Mouse (Mus musculus): ENCODE results near the gene Msln. TPM values are rescaled to one million over a fixed set of nuclear protein-coding genes. Genes with fewer than 3 reads are reported as not detected.

Gene Msln
- 2.3 and 3.3 TPM in 2 replicates for polyA plus RNA-seq (2011; ENCODE audit: insufficient read length, low read depth, missing spikeins)

DNA sequence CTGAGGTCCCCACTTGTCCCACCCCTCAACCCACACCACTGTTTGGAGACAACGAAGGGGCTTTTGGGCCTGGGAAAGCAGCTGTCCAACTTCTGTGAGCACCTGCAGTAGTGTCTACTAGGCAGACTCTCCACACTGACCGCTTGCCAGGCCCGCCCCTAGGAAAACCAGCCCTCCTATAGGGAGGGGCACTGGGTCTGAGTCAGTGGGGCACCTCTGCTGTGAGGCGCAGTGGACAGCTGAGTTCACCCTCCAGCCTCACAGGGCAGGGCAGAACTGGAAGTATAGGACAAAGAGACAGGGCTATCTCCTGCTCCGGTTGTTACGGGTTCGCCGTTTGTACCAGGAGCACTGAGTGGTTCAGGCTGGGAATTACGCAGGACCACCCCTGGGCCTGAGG is at the start of gene Msln:
TSS of gene Msln (minus strand) at position 138 of the 400 bp plus-strand sequence.
- Histone ChIP-seq H3K4me1 (ENCODE audit: control insufficient read depth, insufficient read depth, low read length) (peaks cover 18% of the 10 kb centered on the region), H3K27ac (ENCODE audit: insufficient read depth, low read length) (no peak within 1 kb of the TSS), H3K4me3 (ENCODE audit: insufficient read depth, low read length) (no peak within 1 kb of the TSS)
- no peak for TF ChIP-seq POLR2A (IDR thresholded peaks at IDR 0.05; ENCODE audit: low read depth, low read length)
- TF ChIP-seq CTCF (IDR thresholded peaks at IDR 0.05; ENCODE audit: borderline replicate concordance, insufficient read depth, low read length), result no peak

DNA sequence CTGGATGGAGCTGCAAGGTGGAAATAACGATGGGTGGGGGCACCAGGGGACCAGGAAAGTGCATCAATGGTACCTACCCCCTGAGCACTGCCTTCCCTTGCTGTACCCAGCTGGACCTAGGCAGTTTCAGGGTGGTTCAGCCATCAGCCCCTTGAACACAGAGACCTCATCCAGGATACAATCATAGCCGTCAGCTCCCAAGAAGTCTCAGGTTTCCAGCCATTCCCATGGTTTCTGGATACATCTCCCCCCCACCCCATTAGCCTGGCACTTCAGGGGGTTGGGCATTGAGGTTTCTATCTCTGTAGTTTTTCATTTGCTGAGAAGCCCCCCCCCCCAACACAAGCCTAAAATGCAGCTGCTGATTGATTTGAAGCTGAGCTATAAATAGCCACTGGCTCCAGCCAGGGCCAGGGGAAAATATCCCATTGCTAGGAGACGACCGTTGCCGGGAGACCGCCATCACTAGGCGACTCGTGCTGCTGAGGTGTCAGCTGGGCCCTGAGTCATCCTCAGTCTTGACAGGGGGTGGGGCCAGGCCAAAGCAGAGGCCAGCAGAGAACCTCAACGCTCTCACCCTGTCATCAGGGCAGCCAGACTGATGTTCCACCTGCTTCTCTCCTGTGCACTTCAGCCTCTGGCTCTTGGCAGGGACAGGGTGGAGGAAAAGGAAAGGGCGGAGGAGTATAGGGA is 48.8 kb upstream of the Msln start:
- H3K4me1 ChIP-seq (ENCODE audit: control insufficient read depth, insufficient read depth, low read length), result peaks cover 6% of the 10 kb centered on the region; the same call in 1 of the 2 replicates
- TF ChIP-seq CTCF (IDR thresholded peaks at IDR 0.05; ENCODE audit: borderline replicate concordance, insufficient read depth, low read length), result no peak
- TF ChIP-seq POLR2A (IDR thresholded peaks at IDR 0.05; ENCODE audit: low read depth, low read length), result no peak

DNA sequence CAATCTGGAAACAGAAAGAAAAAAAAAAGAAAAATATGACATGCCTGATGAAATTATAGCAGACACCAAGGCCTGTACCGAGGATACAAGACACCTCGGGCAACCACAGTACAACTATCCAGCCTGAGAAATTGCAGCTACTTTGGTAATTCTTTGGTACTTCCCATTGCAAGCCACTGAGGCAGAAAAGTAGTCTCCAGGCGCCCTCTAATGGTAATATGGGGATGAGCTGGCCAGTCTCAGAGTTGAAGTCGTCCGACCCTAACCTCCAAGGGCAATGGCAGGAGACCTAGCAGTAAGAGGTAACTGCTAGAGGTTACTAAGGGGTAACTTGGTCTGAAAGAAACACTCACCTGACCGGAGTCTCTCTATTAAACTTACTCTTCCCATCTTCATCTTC is 46.9 kb upstream of the Msln start:
- H3K27ac ChIP-seq (ENCODE audit: insufficient read depth, low read length), result no peak overlapping the region
- no peak overlapping the region for H3K4me3 ChIP-seq (ENCODE audit: insufficient read depth, low read length)
- peak; percentile 26; the same call in 1 of the 2 replicates for TF ChIP-seq CTCF (IDR thresholded peaks at IDR 0.05; ENCODE audit: borderline replicate concordance, insufficient read depth, low read length)
- no peak for TF ChIP-seq POLR2A (IDR thresholded peaks at IDR 0.05; ENCODE audit: low read depth, low read length)
- peaks cover 4% of the 10 kb centered on the region; the same call in 1 of the 2 replicates for H3K4me1 ChIP-seq (ENCODE audit: control insufficient read depth, insufficient read depth, low read length)

More for the DNA sequence above, 48.8 kb upstream of the Msln start:
- Histone ChIP-seq H3K4me3 (ENCODE audit: insufficient read depth, low read length) (no peak overlapping the region), H3K27ac (ENCODE audit: insufficient read depth, low read length) (no peak overlapping the region)

DNA sequence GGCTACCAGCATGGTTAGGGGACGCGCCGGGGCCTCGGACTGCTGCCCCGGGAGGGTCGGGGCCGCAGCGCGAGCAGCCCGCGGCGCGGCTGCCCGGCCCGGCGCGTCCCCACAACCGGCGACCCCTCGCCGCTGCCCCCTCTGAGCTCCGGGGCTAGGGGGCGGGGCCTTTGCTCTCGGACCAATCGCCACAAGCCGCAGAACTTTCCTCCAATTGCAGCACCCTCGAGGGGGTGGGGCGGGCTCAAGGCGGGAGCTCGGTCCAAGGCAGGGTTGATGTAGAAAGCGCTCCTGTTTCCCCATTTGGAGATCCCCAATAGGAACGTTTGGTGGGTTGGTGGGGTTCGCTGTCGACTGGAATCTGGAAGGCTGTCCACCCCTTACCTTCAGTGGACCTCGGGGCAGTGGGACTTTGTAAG is 42.8 kb upstream of the Msln start, which contains the start of gene Metrn:
TSS of gene Metrn (minus strand) at position 186 of the 419 bp plus-strand sequence.
- no peak within 1 kb of the TSS for H3K27ac ChIP-seq (ENCODE audit: insufficient read depth, low read length)
- peaks cover 7% of the 10 kb centered on the region; the same call in 1 of the 2 replicates for H3K4me1 ChIP-seq (ENCODE audit: control insufficient read depth, insufficient read depth, low read length)
- peak within 1 kb of the TSS; percentile 76 for H3K4me3 ChIP-seq (ENCODE audit: insufficient read depth, low read length)
- TF ChIP-seq POLR2A (IDR thresholded peaks at IDR 0.05; ENCODE audit: low read depth, low read length), result no peak
- TF ChIP-seq CTCF (IDR thresholded peaks at IDR 0.05; ENCODE audit: borderline replicate concordance, insufficient read depth, low read length), result no peak

DNA sequence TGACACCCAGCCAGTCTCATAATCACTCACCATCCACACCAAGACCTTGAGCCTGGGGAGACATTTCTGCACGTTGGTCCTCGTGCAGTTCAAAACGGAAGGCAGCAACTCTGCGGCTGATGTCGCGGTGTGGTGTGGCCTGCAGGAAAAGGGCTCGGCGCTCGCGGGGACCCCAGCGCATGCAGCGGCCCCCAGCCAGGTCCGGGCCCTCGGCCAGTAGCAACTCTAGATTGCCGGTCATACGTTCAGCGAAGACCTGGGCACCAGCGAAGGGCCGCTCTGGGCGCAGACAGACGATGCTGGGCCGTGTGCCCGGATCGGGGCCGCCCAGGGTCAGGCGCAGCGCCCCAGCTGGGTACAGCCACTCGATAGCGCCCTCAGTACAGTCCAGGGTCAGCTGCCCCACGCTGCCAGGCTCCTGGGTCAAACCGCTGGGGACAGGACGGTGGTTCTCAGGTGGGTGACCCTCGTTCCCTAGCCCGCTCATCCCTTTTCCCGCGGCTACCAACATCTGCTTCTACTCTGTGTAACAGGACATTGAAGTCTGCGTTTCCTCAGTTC is 42.1 kb upstream of the Msln start:
- H3K27ac ChIP-seq (ENCODE audit: insufficient read depth, low read length), result no peak overlapping the region

DNA sequence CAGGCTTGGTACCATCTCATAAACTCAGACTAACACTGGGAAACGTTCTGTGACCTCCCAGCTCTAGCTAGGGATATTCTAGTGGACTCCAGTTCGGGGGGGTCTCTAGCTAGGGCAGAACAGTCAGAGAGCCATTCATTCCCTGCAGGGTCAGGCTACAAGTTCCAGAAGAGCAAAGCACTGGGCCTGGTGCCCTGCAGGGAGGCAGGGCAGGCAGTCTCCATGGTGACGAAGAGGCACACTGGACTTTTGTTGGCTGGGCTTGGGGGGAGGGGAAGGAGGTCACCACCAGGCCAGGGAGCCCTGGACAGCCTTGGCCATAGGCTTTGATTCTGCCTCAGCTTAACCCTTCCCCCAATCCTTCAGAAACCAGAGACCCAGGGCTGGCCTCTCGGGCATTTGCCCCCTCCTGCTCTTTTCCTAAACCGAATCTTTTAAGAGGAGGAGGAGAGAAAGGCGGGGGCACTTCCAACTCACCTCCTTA is 41.5 kb upstream of the Msln start, which contains the start of gene AC134908.4:
TSS of gene AC134908.4 (minus strand) at position 51 of the 484 bp plus-strand sequence.
- TF ChIP-seq POLR2A (IDR thresholded peaks at IDR 0.05; ENCODE audit: low read depth, low read length), result no peak
- no peak for TF ChIP-seq CTCF (IDR thresholded peaks at IDR 0.05; ENCODE audit: borderline replicate concordance, insufficient read depth, low read length)
- Histone ChIP-seq H3K4me1 (ENCODE audit: control insufficient read depth, insufficient read depth, low read length) (peaks cover 7% of the 10 kb centered on the region; the same call in 1 of the 2 replicates), H3K27ac (ENCODE audit: insufficient read depth, low read length) (no peak within 1 kb of the TSS), H3K4me3 (ENCODE audit: insufficient read depth, low read length) (peak within 1 kb of the TSS; percentile 76)

More for the DNA sequence above, 42.1 kb upstream of the Msln start:
- H3K4me3 ChIP-seq (ENCODE audit: insufficient read depth, low read length), result peak overlapping the region; percentile 76
- H3K4me1 ChIP-seq (ENCODE audit: control insufficient read depth, insufficient read depth, low read length), result peaks cover 7% of the 10 kb centered on the region; the same call in 1 of the 2 replicates
- TF ChIP-seq POLR2A (IDR thresholded peaks at IDR 0.05; ENCODE audit: low read depth, low read length), result no peak
- TF ChIP-seq CTCF (IDR thresholded peaks at IDR 0.05; ENCODE audit: borderline replicate concordance, insufficient read depth, low read length), result no peak

DNA sequence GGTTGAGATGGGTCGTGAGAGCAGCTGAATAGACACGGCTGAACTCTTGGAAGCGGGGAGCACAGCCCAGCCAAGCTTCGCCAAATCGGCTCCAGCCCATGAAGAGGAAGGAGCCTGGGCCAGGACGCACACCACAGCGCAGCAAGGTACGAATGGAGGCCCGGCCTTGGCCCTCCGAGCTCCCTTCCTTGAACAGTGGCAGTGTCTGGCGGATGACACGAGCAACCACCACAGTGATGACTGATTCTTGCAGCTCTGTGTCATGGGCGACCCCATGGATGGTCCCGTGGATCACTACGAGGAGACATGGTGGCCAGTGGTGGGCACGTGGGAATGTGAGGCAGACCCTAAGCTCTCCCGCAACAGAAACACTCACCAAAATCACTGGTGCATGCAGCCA is 40.8 kb upstream of the Msln start:
- H3K4me3 ChIP-seq (ENCODE audit: insufficient read depth, low read length), result no peak overlapping the region
- TF ChIP-seq CTCF (IDR thresholded peaks at IDR 0.05; ENCODE audit: borderline replicate concordance, insufficient read depth, low read length) (no peak), POLR2A (IDR thresholded peaks at IDR 0.05; ENCODE audit: low read depth, low read length) (no peak)
- no peak overlapping the region for H3K27ac ChIP-seq (ENCODE audit: insufficient read depth, low read length)
- peaks cover 7% of the 10 kb centered on the region; the same call in 1 of the 2 replicates for H3K4me1 ChIP-seq (ENCODE audit: control insufficient read depth, insufficient read depth, low read length)

DNA sequence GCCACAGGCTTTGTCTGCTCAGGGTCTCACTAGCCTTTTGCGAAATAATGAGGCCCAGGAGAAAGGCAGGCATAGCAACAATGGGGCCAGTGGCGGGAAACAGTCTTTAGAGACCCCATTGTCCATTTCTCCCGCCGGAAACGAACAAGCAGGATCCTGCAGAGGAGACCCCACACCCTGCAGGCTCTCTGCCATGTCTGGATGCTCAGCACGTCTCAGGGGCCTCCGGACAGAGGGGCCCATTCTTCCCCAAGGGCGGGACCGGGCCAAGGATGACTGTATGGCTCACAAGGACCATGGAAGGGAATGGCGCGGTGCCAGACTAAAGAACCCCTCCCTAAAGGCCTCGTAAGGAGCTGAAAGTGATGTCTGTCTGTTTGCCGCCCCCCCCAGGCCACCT is 40.0 kb upstream of the Msln start:
- no peak for TF ChIP-seq CTCF (IDR thresholded peaks at IDR 0.05; ENCODE audit: borderline replicate concordance, insufficient read depth, low read length)
- TF ChIP-seq POLR2A (IDR thresholded peaks at IDR 0.05; ENCODE audit: low read depth, low read length), result no peak
- H3K4me1 ChIP-seq (ENCODE audit: control insufficient read depth, insufficient read depth, low read length), result peaks cover 7% of the 10 kb centered on the region; the same call in 1 of the 2 replicates
- no peak overlapping the region for H3K4me3 ChIP-seq (ENCODE audit: insufficient read depth, low read length)
- H3K27ac ChIP-seq (ENCODE audit: insufficient read depth, low read length), result no peak overlapping the region

DNA sequence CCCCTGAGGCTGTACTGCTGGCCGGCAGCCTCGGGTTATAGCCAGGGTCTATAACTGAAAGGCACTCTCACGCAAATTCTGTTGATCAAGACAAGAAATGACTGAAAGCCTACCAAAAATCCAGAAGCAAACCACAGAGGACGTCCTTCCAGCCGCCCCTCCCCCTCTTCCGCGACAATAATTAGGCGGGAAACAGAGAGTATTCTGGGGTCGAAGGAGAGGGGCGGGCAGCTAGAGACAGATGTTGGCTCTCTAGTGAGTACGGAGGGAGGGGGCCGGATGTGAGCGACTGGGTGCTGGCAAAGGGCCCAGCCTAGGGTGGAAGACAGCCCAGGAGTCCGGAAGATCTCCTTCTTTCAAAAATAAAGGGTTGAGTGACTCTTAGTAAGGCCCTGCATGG is 38.4 kb upstream of the Msln start, which contains the start of gene Fam173a:
TSS of gene Fam173a (minus strand) at position 287 of the 400 bp plus-strand sequence.
- Histone ChIP-seq H3K4me3 (ENCODE audit: insufficient read depth, low read length) (peak within 1 kb of the TSS; percentile 55), H3K27ac (ENCODE audit: insufficient read depth, low read length) (peak within 1 kb of the TSS; percentile 86), H3K4me1 (ENCODE audit: control insufficient read depth, insufficient read depth, low read length) (peaks cover 7% of the 10 kb centered on the region; the same call in 1 of the 2 replicates)
- no peak for TF ChIP-seq POLR2A (IDR thresholded peaks at IDR 0.05; ENCODE audit: low read depth, low read length)
- TF ChIP-seq CTCF (IDR thresholded peaks at IDR 0.05; ENCODE audit: borderline replicate concordance, insufficient read depth, low read length), result no peak

Data from embryonic fibroblast, embryonic 13.5 days (primary cell).